Mouse (Mus musculus): ENCODE measurements around the gene Adap2. TPM values are rescaled to one million over a fixed set of nuclear protein-coding genes. Genes with fewer than 3 reads are reported as not detected.
A peak's percentile ranks its signal among the peaks of the same experiment; 100 is the strongest.

The Adap2 gene
- polyA plus RNA-seq, 1 experiment from 2014 or later = 1.6 TPM

DNA sequence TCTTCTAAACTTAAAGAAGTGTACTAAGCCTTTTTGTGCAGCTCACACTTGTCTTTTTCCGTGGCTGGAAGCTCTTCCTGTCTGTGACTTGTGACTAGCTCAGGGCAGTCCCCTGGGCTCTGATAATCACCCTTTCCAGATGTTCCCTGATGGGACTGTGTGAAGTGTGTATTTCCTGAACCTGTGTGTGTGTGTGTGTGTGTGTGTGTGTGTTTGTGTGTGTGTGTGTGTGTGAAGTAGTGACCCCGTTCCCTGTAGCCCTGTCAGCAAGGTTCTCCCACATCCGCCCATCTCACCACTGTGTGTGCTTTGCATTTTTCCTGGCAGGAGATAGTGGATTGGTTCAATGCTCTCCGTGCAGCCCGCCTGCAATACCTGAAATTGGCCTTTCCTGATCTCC lies 16.4 kb downstream of the Adap2 start:
- H3K4me3 ChIP-seq (ENCODE audit: control insufficient read depth in 1 of 2, insufficient read depth in 1 of 2, low read depth in 1 of 2, low read length in 2 of 2) = no peak overlapping the region
- WGBS = 50% methylated on average over 5 of the region's 5 CpGs
- no peaks in the 10 kb centered on the region for H3K4me1 ChIP-seq (ENCODE audit: control insufficient read depth in 2 of 2, insufficient read depth in 2 of 2, low read length in 2 of 2)
- H3K9ac ChIP-seq (ENCODE audit: low read length) = no peak overlapping the region
- no peaks in the 10 kb centered on the region for H3K36me3 ChIP-seq (ENCODE audit: control insufficient read depth, insufficient read depth, low read length)
- no peak overlapping the region for H3K27ac ChIP-seq (replicated peaks in 1 of 2; ENCODE audit: control insufficient read depth in 1 of 2, insufficient read depth in 1 of 2, low read depth in 2 of 2, low read length in 2 of 2)
- no peaks in the 10 kb centered on the region; the same call in 1 of the 2 replicates for H3K9me3 ChIP-seq (ENCODE audit: control insufficient read depth, low read length)
- ATAC-seq (ENCODE audit: insufficient number of reproducible peaks, insufficient read depth, low FRiP score, low read depth) = no peak
- no peak overlapping the region for H3K4me2 ChIP-seq (ENCODE audit: low read length)
- no peaks in the 10 kb centered on the region for H3K27me3 ChIP-seq (ENCODE audit: control insufficient read depth, insufficient read depth, low read length)

DNA sequence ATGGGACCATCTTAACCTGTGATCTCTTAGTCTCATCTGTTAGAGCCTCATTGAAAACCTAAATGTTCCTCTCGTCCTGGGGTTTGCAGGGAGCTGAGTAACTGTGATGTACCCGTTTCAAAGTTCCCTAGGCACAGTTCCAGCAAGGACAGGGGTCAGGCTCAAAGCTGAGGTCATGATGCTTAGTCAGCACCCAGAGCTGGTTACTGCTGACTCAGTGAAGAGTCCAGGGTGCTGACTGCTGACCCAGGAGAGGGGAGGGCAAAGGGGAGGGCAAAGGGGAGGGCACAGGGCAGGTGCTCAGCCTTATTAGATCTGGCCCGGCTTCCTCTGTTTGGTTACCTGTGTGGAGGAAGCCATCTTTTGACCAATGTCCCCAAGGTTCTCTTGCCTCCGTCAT lies 18.0 kb downstream of the Adap2 start:
- 65% methylated on average over 4 of the region's 4 CpGs for whole genome bisulfite sequencing
- no peak for ATAC-seq (ENCODE audit: insufficient number of reproducible peaks, insufficient read depth, low FRiP score, low read depth)

DNA sequence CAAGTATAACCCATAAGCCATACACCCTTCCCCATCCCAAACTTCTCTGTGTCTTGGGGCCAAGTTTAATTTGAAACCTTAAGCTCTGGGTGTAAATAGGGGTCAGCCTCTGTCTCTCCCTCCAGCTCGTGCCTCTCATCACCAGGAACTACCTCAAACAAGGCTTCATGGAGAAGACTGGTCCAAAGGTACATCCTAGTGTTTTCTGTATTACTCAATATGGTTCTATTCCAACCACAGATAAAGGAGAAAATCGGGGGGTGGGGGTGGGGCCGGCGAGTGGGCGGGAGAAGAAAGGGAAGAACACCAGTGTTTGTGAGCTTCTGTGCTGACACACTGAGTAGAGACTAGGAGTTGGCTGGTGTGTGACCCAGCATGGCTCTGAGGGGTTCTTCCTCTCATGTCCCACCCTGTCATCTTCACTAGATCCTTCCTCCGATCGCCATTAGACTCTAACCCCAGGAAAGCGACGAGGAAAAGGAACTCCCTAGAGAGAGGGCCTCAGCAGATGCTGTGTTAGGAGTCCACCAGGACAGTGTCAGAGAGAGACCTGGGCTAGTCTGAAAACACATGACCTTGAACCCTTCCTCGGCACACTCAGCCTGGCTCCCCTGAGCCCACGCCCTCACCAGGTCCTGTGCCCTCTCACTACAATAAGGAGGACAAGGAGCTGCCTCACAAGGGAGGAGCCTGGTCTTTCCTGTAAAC lies 20.2 kb downstream of the Adap2 start:
- no peak overlapping the region for H3K4me2 ChIP-seq (ENCODE audit: low read length)
- WGBS = 78% methylated on average over 11 of the region's 11 CpGs

More for the DNA sequence above, 18.0 kb downstream of the Adap2 start:
- Histone ChIP-seq H3K9me3 (ENCODE audit: control insufficient read depth, low read length) (no peaks in the 10 kb centered on the region), H3K27me3 (ENCODE audit: control insufficient read depth, insufficient read depth, low read length) (no peaks in the 10 kb centered on the region), H3K27ac (replicated peaks in 1 of 2; ENCODE audit: control insufficient read depth in 1 of 2, insufficient read depth in 1 of 2, low read depth in 2 of 2, low read length in 2 of 2) (no peak overlapping the region), H3K4me1 (ENCODE audit: control insufficient read depth in 2 of 2, insufficient read depth in 2 of 2, low read length in 2 of 2) (no peaks in the 10 kb centered on the region; a peak in 1 of 4 replicates), H3K36me3 (ENCODE audit: control insufficient read depth, insufficient read depth, low read length) (no peaks in the 10 kb centered on the region), H3K4me3 (ENCODE audit: control insufficient read depth in 1 of 2, insufficient read depth in 1 of 2, low read depth in 1 of 2, low read length in 2 of 2) (no peak overlapping the region), H3K9ac (ENCODE audit: low read length) (no peak overlapping the region), H3K4me2 (ENCODE audit: low read length) (no peak overlapping the region)

DNA sequence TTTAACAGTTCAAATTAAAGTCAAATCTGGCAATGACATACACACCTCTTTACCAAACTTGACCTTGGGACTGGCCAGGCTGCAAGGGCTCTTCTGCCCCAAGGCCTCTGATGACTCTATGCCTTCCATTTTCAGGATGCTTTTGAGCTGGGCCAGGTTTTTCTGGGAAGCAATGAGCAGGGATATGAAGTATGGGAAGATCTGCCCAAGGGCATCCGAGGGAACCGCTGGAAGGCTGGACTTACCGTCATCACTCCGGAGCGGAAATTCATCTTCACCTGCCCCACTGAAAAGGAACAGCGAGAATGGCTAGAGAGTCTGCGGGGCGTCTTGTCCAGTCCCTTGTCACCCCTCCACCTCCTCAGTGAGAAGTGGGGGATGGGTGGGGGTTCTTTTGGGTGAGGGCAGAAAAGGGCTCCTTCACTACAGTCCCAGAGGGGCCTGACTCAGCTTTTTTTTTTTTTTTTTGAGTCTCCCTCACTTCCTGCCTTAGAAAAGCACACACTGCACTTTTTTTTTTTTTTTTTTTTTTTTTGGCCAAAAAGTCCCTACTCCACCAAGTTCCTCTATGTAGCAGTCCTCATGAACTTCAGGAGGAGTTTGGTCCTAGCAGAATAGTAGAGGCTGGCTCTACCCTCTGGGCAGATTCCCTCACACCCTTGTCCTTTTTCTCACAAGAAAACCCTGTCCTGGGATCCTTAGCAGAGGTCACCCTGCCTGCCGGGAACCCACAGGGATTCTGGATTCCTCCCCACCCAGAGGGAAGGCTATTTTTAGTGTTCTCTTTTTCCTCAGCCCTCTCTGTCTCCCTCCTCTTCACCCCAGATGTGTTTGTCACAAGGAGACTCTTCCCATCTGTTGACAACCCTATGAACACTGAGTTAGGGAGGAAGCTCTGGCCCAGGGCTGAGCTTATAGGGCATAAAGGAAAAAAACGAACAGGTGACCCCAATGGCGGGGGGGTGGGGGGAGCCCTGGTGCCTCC lies 23.3 kb downstream of the Adap2 start:
- WGBS = 59% methylated on average over 11 of the region's 11 CpGs
- Histone ChIP-seq H3K4me2 (ENCODE audit: low read length) (no peak overlapping the region), H3K4me3 (ENCODE audit: control insufficient read depth in 1 of 2, insufficient read depth in 1 of 2, low read depth in 1 of 2, low read length in 2 of 2) (no peak overlapping the region), H3K9ac (ENCODE audit: low read length) (no peak overlapping the region), H3K4me1 (ENCODE audit: control insufficient read depth in 2 of 2, insufficient read depth in 2 of 2, low read length in 2 of 2) (peaks cover 3 to 9% of the 10 kb centered on the region in 2 experiments; a peak in 2 of 4 replicates), H3K27me3 (ENCODE audit: control insufficient read depth, insufficient read depth, low read length) (no peaks in the 10 kb centered on the region), H3K36me3 (ENCODE audit: control insufficient read depth, insufficient read depth, low read length) (no peaks in the 10 kb centered on the region), H3K9me3 (ENCODE audit: control insufficient read depth, low read length) (no peaks in the 10 kb centered on the region), H3K27ac (replicated peaks in 1 of 2; ENCODE audit: control insufficient read depth in 1 of 2, insufficient read depth in 1 of 2, low read depth in 2 of 2, low read length in 2 of 2) (peak overlapping the region in 1 of 2 experiments; percentile 24; a peak in 1 of 4 replicates)
- ATAC-seq (ENCODE audit: insufficient number of reproducible peaks, insufficient read depth, low FRiP score, low read depth) = peak; percentile 50; the same call in 1 of the 2 replicates

More for the DNA sequence above, 20.2 kb downstream of the Adap2 start:
- H3K9ac ChIP-seq (ENCODE audit: low read length) = no peak overlapping the region
- no peaks in the 10 kb centered on the region for H3K9me3 ChIP-seq (ENCODE audit: control insufficient read depth, low read length)
- no peak for ATAC-seq (ENCODE audit: insufficient number of reproducible peaks, insufficient read depth, low FRiP score, low read depth)
- H3K36me3 ChIP-seq (ENCODE audit: control insufficient read depth, insufficient read depth, low read length) = no peaks in the 10 kb centered on the region
- H3K27ac ChIP-seq (replicated peaks in 1 of 2; ENCODE audit: control insufficient read depth in 1 of 2, insufficient read depth in 1 of 2, low read depth in 2 of 2, low read length in 2 of 2) = no peak overlapping the region
- H3K4me3 ChIP-seq (ENCODE audit: control insufficient read depth in 1 of 2, insufficient read depth in 1 of 2, low read depth in 1 of 2, low read length in 2 of 2) = no peak overlapping the region
- H3K4me1 ChIP-seq (ENCODE audit: control insufficient read depth in 2 of 2, insufficient read depth in 2 of 2, low read length in 2 of 2) = peaks cover 3 to 9% of the 10 kb centered on the region in 2 experiments; a peak in 2 of 4 replicates
- no peaks in the 10 kb centered on the region for H3K27me3 ChIP-seq (ENCODE audit: control insufficient read depth, insufficient read depth, low read length)

DNA sequence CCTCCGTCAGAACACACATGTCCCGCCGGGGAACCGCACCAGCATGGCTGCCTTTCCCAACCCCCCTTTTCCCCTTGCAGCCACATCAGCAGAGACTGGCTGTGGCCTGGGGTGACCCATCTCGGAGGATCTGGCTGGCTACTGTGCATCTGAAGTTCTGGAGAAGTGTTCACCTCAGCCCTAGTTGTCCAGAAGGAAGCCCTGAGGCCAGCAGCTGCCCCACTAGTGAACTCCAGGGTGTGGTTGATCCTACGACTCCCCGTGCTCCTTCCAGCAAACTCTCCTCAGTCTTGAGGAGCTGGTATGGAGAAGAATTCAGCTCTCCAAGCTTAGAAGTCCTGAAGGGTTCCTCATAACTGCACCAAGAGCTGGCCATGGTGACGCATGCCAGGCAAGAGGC lies 24.4 kb downstream of the Adap2 start:
- no peak for ATAC-seq (ENCODE audit: insufficient number of reproducible peaks, insufficient read depth, low FRiP score, low read depth)

DNA sequence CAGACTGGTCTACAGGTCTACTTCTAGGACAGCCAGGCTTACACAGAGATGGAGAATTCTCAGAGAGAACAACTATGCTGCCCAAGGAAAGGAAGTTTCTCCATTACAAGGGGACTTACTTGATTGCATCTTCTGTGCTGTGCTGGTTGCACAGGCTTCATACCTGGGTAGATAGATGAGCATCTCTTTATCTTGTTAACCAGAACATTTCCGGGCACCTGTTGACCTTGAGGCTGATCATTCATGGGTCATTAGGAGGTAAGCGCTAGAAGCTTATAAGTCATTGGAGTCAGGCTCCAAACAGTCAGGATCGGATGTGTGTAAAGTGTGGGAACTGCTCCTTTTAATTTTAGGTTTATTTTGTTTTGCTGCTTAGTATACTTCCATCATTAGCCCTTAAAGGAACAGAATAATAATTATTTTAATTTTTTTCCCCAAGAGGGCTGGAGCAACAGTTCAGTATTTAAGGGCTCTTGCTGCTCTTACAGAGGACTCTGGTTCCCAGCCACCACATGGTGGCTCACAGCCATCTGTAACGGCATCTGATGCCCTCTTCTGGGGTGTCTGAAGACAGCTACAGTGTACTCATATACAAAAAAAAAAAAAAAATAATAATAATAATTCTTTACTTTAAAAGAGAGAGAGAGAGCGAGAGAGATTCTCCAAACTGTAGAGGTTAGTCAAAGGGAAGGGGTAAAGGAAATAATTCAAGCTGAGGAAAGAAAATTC lies 27.3 kb downstream of the Adap2 start:
- Histone ChIP-seq H3K27ac (replicated peaks in 1 of 2; ENCODE audit: control insufficient read depth in 1 of 2, insufficient read depth in 1 of 2, low read depth in 2 of 2, low read length in 2 of 2) (no peak overlapping the region), H3K27me3 (ENCODE audit: control insufficient read depth, insufficient read depth, low read length) (no peaks in the 10 kb centered on the region), H3K4me2 (ENCODE audit: low read length) (no peak overlapping the region), H3K4me1 (ENCODE audit: control insufficient read depth in 2 of 2, insufficient read depth in 2 of 2, low read length in 2 of 2) (peaks cover 3 to 18% of the 10 kb centered on the region in 2 experiments; a peak in 3 of 4 replicates), H3K9ac (ENCODE audit: low read length) (no peak overlapping the region), H3K4me3 (ENCODE audit: control insufficient read depth in 1 of 2, insufficient read depth in 1 of 2, low read depth in 1 of 2, low read length in 2 of 2) (no peak overlapping the region), H3K36me3 (ENCODE audit: control insufficient read depth, insufficient read depth, low read length) (no peaks in the 10 kb centered on the region), H3K9me3 (ENCODE audit: control insufficient read depth, low read length) (no peaks in the 10 kb centered on the region)
- 68% methylated on average over 5 of the region's 5 CpGs for WGBS
- no peak for ATAC-seq (ENCODE audit: insufficient number of reproducible peaks, insufficient read depth, low FRiP score, low read depth)

More for the DNA sequence above, 24.4 kb downstream of the Adap2 start:
- Histone ChIP-seq H3K27me3 (ENCODE audit: control insufficient read depth, insufficient read depth, low read length) (no peaks in the 10 kb centered on the region), H3K9ac (ENCODE audit: low read length) (no peak overlapping the region), H3K4me3 (ENCODE audit: control insufficient read depth in 1 of 2, insufficient read depth in 1 of 2, low read depth in 1 of 2, low read length in 2 of 2) (no peak overlapping the region), H3K27ac (replicated peaks in 1 of 2; ENCODE audit: control insufficient read depth in 1 of 2, insufficient read depth in 1 of 2, low read depth in 2 of 2, low read length in 2 of 2) (no peak overlapping the region), H3K9me3 (ENCODE audit: control insufficient read depth, low read length) (no peaks in the 10 kb centered on the region), H3K36me3 (ENCODE audit: control insufficient read depth, insufficient read depth, low read length) (no peaks in the 10 kb centered on the region), H3K4me1 (ENCODE audit: control insufficient read depth in 2 of 2, insufficient read depth in 2 of 2, low read length in 2 of 2) (peaks cover 3 to 9% of the 10 kb centered on the region in 2 experiments; a peak in 2 of 4 replicates), H3K4me2 (ENCODE audit: low read length) (no peak overlapping the region)
- WGBS = 84% methylated on average over 8 of the region's 8 CpGs
